8 mouse cellular contexts compared by ENCODE assay signal in genomic region chr8:105685796-105686308, GRCm38 (mm10). TPM values are rescaled to one million over a fixed set of nuclear protein-coding genes. Genes with fewer than 3 reads are reported as not detected.
DNase-seq lines count a peak whose midpoint lies in the region; ATAC-seq and TF ChIP-seq lines count a peak whose summit lies in the region.

Gene Carmil2 (plus strand): TSS chr8:105686274.

- H3K4me3 ChIP-seq in cerebellum, adult 2 months (replicated peaks; ENCODE audit: insufficient read depth, low read depth, low read length): peak within 1 kb of the TSS; percentile 8
- H3K4me3 ChIP-seq in intestine, embryonic 14.5 days (ENCODE audit: low read depth, low read length): no peak within 1 kb of the TSS
- H3K4me3 ChIP-seq in limb, embryonic 12.5 days (replicated peaks): peak within 1 kb of the TSS; percentile 19
- H3K4me3 ChIP-seq in midbrain, embryonic 12.5 days: no peak within 1 kb of the TSS
- H3K4me3 ChIP-seq in stomach, postnatal 0 days (ENCODE audit: low read depth, low read length): 0 out of 2 replicates have a peak within 1 kb of the TSS, but pooled peaks have one; percentile 8

- DNase-seq in left cerebral cortex, adult 18-20 months (ENCODE audit: low spot score in 2 of 2): no peak
- no peak for DNase-seq in left cerebral cortex, adult 11 months (ENCODE audit: low spot score)
- DNase-seq in cerebellum, adult 2 months: peak in 1 of 2 experiments; percentile 60
- peak; percentile 68 for DNase-seq in gastrocnemius, postnatal 10 days
- DNase-seq in intestine, embryonic 14.5 days (ENCODE audit: low spot score): peak; percentile 85
- DNase-seq in stomach, postnatal 0 days (ENCODE audit: low spot score): peak; percentile 71

- 5% methylated on average over 26 of the region's 26 CpGs for WGBS in cerebellum, adult 2 months
- 6% methylated on average over 26 of the region's 26 CpGs for WGBS in intestine, embryonic 14.5 days
- 7% methylated on average over 26 of the region's 26 CpGs for WGBS in limb, embryonic 12.5 days
- WGBS in midbrain, embryonic 12.5 days: 15% methylated on average over 20 of the region's 26 CpGs
- WGBS in stomach, postnatal 0 days: 7% methylated on average over 26 of the region's 26 CpGs

- peak; percentile 73 for TF ChIP-seq CTCF in cerebellum, adult 2 months (IDR thresholded peaks at IDR 0.05; ENCODE audit: borderline replicate concordance, insufficient read depth, low read depth, low read length)
- TF ChIP-seq CTCF in stomach, postnatal 0 days (IDR thresholded peaks at IDR 0.05; ENCODE audit: low read depth): peak; percentile 85

- no peaks in the 10 kb centered on the region for H3K27me3 ChIP-seq in cerebellum, adult 2 months (ENCODE audit: control insufficient read depth, insufficient read depth, low read length)
- H3K27me3 ChIP-seq in intestine, embryonic 14.5 days (replicated peaks; ENCODE audit: control insufficient read depth, insufficient read depth, low read length): no peaks in the 10 kb centered on the region
- 0 out of 2 replicates have a peak, but pooled peaks cover 11% of the 10 kb centered on the region for H3K27me3 ChIP-seq in limb, embryonic 12.5 days
- no peaks in the 10 kb centered on the region for H3K27me3 ChIP-seq in midbrain, embryonic 12.5 days
- H3K27me3 ChIP-seq in stomach, postnatal 0 days (ENCODE audit: control insufficient read depth, insufficient read depth, low read length): no peaks in the 10 kb centered on the region

- peaks cover 39% of the 10 kb centered on the region for H3K36me3 ChIP-seq in intestine, embryonic 14.5 days (ENCODE audit: control insufficient read depth, insufficient read depth, low read length)
- H3K36me3 ChIP-seq in limb, embryonic 12.5 days: peaks cover 38% of the 10 kb centered on the region
- peaks cover 34% of the 10 kb centered on the region for H3K36me3 ChIP-seq in midbrain, embryonic 12.5 days
- peaks cover 9% of the 10 kb centered on the region for H3K36me3 ChIP-seq in stomach, postnatal 0 days (ENCODE audit: control insufficient read depth, insufficient read depth, low read length)

- H3K4me1 ChIP-seq in cerebellum, adult 2 months (ENCODE audit: control insufficient read depth, insufficient read depth, low read length): peaks cover 7% of the 10 kb centered on the region; the same call in 1 of the 2 replicates
- H3K4me1 ChIP-seq in intestine, embryonic 14.5 days (replicated peaks; ENCODE audit: control insufficient read depth, insufficient read depth, low read length): no peaks in the 10 kb centered on the region
- peaks cover 9% of the 10 kb centered on the region for H3K4me1 ChIP-seq in limb, embryonic 12.5 days (replicated peaks)
- H3K4me1 ChIP-seq in midbrain, embryonic 12.5 days: peaks cover 6% of the 10 kb centered on the region
- H3K4me1 ChIP-seq in stomach, postnatal 0 days (replicated peaks; ENCODE audit: control insufficient read depth, insufficient read depth): no peaks in the 10 kb centered on the region

- no peak within 1 kb of the TSS for H3K27ac ChIP-seq in cerebellum, adult 2 months (ENCODE audit: insufficient read depth, low read length)
- no peak within 1 kb of the TSS for H3K27ac ChIP-seq in intestine, embryonic 14.5 days (ENCODE audit: low read depth)
- H3K27ac ChIP-seq in limb, embryonic 12.5 days: peak within 1 kb of the TSS; percentile 45; the same call in 1 of the 2 replicates
- no peak within 1 kb of the TSS for H3K27ac ChIP-seq in midbrain, embryonic 12.5 days (replicated peaks)
- no peak within 1 kb of the TSS for H3K27ac ChIP-seq in stomach, postnatal 0 days (replicated peaks)

- TF ChIP-seq EP300 in stomach, postnatal 0 days (optimal IDR thresholded peaks at IDR 0.05): no peak

- TF ChIP-seq POLR2A in cerebellum, adult 2 months (IDR thresholded peaks at IDR 0.05; ENCODE audit: borderline replicate concordance, insufficient read depth, low read length): no peak

- no peak within 1 kb of the TSS for H3K9ac ChIP-seq in intestine, embryonic 14.5 days (ENCODE audit: low read length)
- no peak within 1 kb of the TSS for H3K9ac ChIP-seq in limb, embryonic 12.5 days (replicated peaks)
- H3K9ac ChIP-seq in midbrain, embryonic 12.5 days (replicated peaks): no peak within 1 kb of the TSS
- no peak within 1 kb of the TSS for H3K9ac ChIP-seq in stomach, postnatal 0 days (ENCODE audit: low read length)

- H3K4me2 ChIP-seq in intestine, embryonic 14.5 days (ENCODE audit: low read length): peak within 1 kb of the TSS; percentile 42
- peak within 1 kb of the TSS; percentile 48 for H3K4me2 ChIP-seq in limb, embryonic 12.5 days
- H3K4me2 ChIP-seq in midbrain, embryonic 12.5 days (replicated peaks): peak within 1 kb of the TSS; percentile 29; the same call in 1 of the 2 replicates
- H3K4me2 ChIP-seq in stomach, postnatal 0 days (replicated peaks; ENCODE audit: low read depth): peak within 1 kb of the TSS; percentile 42

- peak; percentile 57 for ATAC-seq in intestine, embryonic 14.5 days (replicated peaks; ENCODE audit: low FRiP score, low TSS enrichment, low read depth)
- peak; percentile 29; the same call in 1 of the 2 replicates for ATAC-seq in limb, embryonic 12.5 days (ENCODE audit: insufficient number of reproducible peaks, insufficient read depth, low FRiP score, low TSS enrichment, low read depth)
- ATAC-seq in midbrain, embryonic 12.5 days (ENCODE audit: low FRiP score, low read depth): peak; percentile 30; the same call in 1 of the 2 replicates
- peak; percentile 47 for ATAC-seq in stomach, postnatal 0 days (ENCODE audit: low FRiP score, low TSS enrichment)

- H3K9me3 ChIP-seq in intestine, embryonic 14.5 days (ENCODE audit: control insufficient read depth, low read length): no peaks in the 10 kb centered on the region
- H3K9me3 ChIP-seq in limb, embryonic 12.5 days: no peaks in the 10 kb centered on the region
- no peaks in the 10 kb centered on the region for H3K9me3 ChIP-seq in midbrain, embryonic 12.5 days
- no peaks in the 10 kb centered on the region for H3K9me3 ChIP-seq in stomach, postnatal 0 days (ENCODE audit: control insufficient read depth, low read length)

RNA-seq across cellular contexts. Expression of gene Carmil2, which starts in this region (rescaled TPM):
- 10 to 100 TPM; 60.0 to 64.6 TPM for total RNA-seq in left cerebral cortex, adult 18-20 months (2021)
- 69.8 and 72.1 TPM in 2 replicates for polyA plus RNA-seq in cerebellum, adult 2 months (2012; rRNA removed)
- under 1 TPM; 0.28 to 0.38 TPM for total RNA-seq in gastrocnemius, postnatal 10 days (2021)
- polyA plus RNA-seq in intestine, embryonic 14.5 days (2014; fragmentation: Nextera tagmentation; extraction: Ambion mirVana): 1.0 and 1.1 TPM in 2 replicates
- 0.58 and 0.59 TPM in 2 replicates for polyA plus RNA-seq in limb, embryonic 12.5 days (2016; fragmentation: Nextera tagmentation; extraction: Ambion mirVana)
- polyA plus RNA-seq in midbrain, embryonic 12.5 days (2016; fragmentation: Nextera tagmentation; extraction: Ambion mirVana): 8.7 and 9.0 TPM in 2 replicates
- polyA plus RNA-seq in stomach, postnatal 0 days (2015; fragmentation: Nextera tagmentation; extraction: Ambion mirVana): 0.58 and 0.61 TPM in 2 replicates

Comparison
In these comparisons a context has a peak if more than half of its experiments do, and no peak if none do; other contexts are left out.
1. RNA of gene Carmil2 (total RNA-seq): 60.0 to 64.6 TPM in left cerebral cortex, adult 18-20 months; 0.28 to 0.38 TPM in gastrocnemius, postnatal 10 days; every median in the first group is over 10 times any median in the second.
2. Peak in DNase-seq in gastrocnemius, postnatal 10 days; RNA of the gene not detected or under 1 TPM.
3. Peak in ATAC-seq, H3K4me3 ChIP-seq, H3K27ac ChIP-seq and H3K4me2 ChIP-seq in limb, embryonic 12.5 days; RNA of the gene not detected or under 1 TPM.
4. Peak in DNase-seq, ATAC-seq, H3K4me3 ChIP-seq and H3K4me2 ChIP-seq in stomach, postnatal 0 days; RNA of the gene not detected or under 1 TPM.
5. Peak in every context shown above with its lines, with median percentiles within 50 percentile points of each other: ATAC-seq and H3K4me2 ChIP-seq.